Mouse (Mus musculus) R1 (cell line): Measurements from ENCODE around the gene D930048N14Rik.
A peak's percentile ranks its signal among the peaks of the same experiment; 100 is the strongest.
"Not testable (repeated sequence)": the region's sequence is repeated elsewhere in the genome, so short reads cannot be mapped to it uniquely, and the experiment has no call there.

ENCODE experiments used
- DNase-seq: peaks from one replicate; pipeline ENCODE4 v3.0.0-alpha.2; 2018; ENCODE audit warnings: low read depth, low spot score

The D930048N14Rik gene

GRCm38 (mm10) chr11:51650691-51651515 lies at the start of gene D930048N14Rik, which contains the start of gene N4bp3:
Gene D930048N14Rik, plus strand, starts transcription at chr11:51650954.
Gene N4bp3, minus strand, starts transcription at chr11:51650842.
- DNase-seq: peak; percentile 79

- DNase-seq: no peak
Observed at GRCm38 (mm10) chr11:51602253-51602652, 48.5 kb upstream of the D930048N14Rik start.

GRCm38 (mm10) chr11:51605602-51606446 lies 44.9 kb upstream of the D930048N14Rik start:
- DNase-seq: peak; percentile 84

GRCm38 (mm10) chr11:51606447-51607095 lies 44.2 kb upstream of the D930048N14Rik start, which contains the start of gene Hnrnpab:
Gene Hnrnpab, minus strand, starts transcription at chr11:51606847.
- DNase-seq: peak; percentile 97

GRCm38 (mm10) chr11:51607096-51607738 lies 43.5 kb upstream of the D930048N14Rik start:
- no peak for DNase-seq

GRCm38 (mm10) chr11:51609266-51609909 lies 41.4 kb upstream of the D930048N14Rik start:
- DNase-seq: no peak

- DNase-seq: not testable (repeated sequence)
Observed at GRCm38 (mm10) chr11:51609940-51610339, 40.8 kb upstream of the D930048N14Rik start.

GRCm38 (mm10) chr11:51614256-51614655 lies 36.5 kb upstream of the D930048N14Rik start:
- peak; percentile 70 for DNase-seq

- DNase-seq: peak; percentile 63
Observed at GRCm38 (mm10) chr11:51615129-51615528, 35.6 kb upstream of the D930048N14Rik start.

GRCm38 (mm10) chr11:51615601-51616000 lies 35.2 kb upstream of the D930048N14Rik start:
- peak; percentile 93 for DNase-seq

GRCm38 (mm10) chr11:51616113-51616512 lies 34.6 kb upstream of the D930048N14Rik start:
- not testable (repeated sequence) for DNase-seq

- peak; percentile 83 for DNase-seq
Observed at GRCm38 (mm10) chr11:51617693-51618092, 33.1 kb upstream of the D930048N14Rik start.

GRCm38 (mm10) chr11:51618894-51619408 lies 31.8 kb upstream of the D930048N14Rik start:
- DNase-seq: no peak

GRCm38 (mm10) chr11:51619409-51620060 lies 31.2 kb upstream of the D930048N14Rik start, which contains the start of gene Nhp2:
Gene Nhp2, plus strand, starts transcription at chr11:51619735.
- peak; percentile 100 for DNase-seq

- no peak for DNase-seq
Observed at GRCm38 (mm10) chr11:51620084-51620483, 30.7 kb upstream of the D930048N14Rik start.

- DNase-seq: no peak
Observed at GRCm38 (mm10) chr11:51621776-51622175, 29.0 kb upstream of the D930048N14Rik start.

GRCm38 (mm10) chr11:51622971-51623491 lies 27.7 kb upstream of the D930048N14Rik start:
- no peak for DNase-seq

- DNase-seq: peak; percentile 50
Observed at GRCm38 (mm10) chr11:51625187-51625820, 25.4 kb upstream of the D930048N14Rik start.

GRCm38 (mm10) chr11:51627425-51627824 lies 23.3 kb upstream of the D930048N14Rik start:
- DNase-seq: no peak
